Mouse (Mus musculus) forebrain, embryonic 14.5 days (tissue): ENCODE measurements at regions not wholly inside any gene's neighbourhood (a gene's known extent, or its start where the extent isn't known, plus 50 kb on each side); places are given as distances from the start of the nearest gene placed in this dataset.

Source experiments
- ATAC-seq: fragments of 200-750 bp; cut with Nextera tagmentation; 2 replicates; pipeline ENCODE4 v1.8.0; 2017; ENCODE audit warnings: mild to moderate bottlenecking, moderate library complexity
- DNase-seq: peaks from one replicate; pipeline ENCODE4 v3.0.0-alpha.2; 2015; ENCODE audit warnings: low spot score
- H3K27ac ChIP-seq: fragments of 300-500 bp; sonication (generic); 2 replicates; pipeline ENCODE4 v1.5.1; 2014; ENCODE audit warnings: low read depth, mild to moderate bottlenecking, control low read depth, low read length, moderate library complexity
- H3K27me3 ChIP-seq: fragments of 300-500 bp; sonication (generic); replicated peaks from 2 replicates; pipeline ENCODE4 v1.6.1; 2014; ENCODE audit warnings: low read length, control low read depth, mixed read lengths; ENCODE audit not compliant: control insufficient read depth, insufficient read depth
- H3K36me3 ChIP-seq: fragments of 300-500 bp; sonication (generic); 2 replicates; pipeline ENCODE4 v1.6.1; 2014; ENCODE audit warnings: low read length, control low read depth; ENCODE audit not compliant: control insufficient read depth, insufficient read depth
- H3K4me1 ChIP-seq: fragments of 300-500 bp; sonication (generic); 2 replicates; pipeline ENCODE4 v1.6.1; 2014; ENCODE audit warnings: antibody characterized with exemption, low read length, control low read depth; ENCODE audit not compliant: control insufficient read depth, insufficient read depth
- H3K4me2 ChIP-seq: fragments of 300-500 bp; sonication (generic); 2 replicates; pipeline ENCODE4 v1.6.1; 2014; ENCODE audit warnings: mild to moderate bottlenecking, control low read depth, low read length
- H3K4me3 ChIP-seq: fragments of 300-500 bp; sonication (generic); 2 replicates; pipeline ENCODE4 v1.5.1; 2014; ENCODE audit warnings: low read depth, low read length, control low read depth
- H3K9ac ChIP-seq: fragments of 300-500 bp; sonication (generic); 2 replicates; pipeline ENCODE4 v1.6.1; 2014; ENCODE audit warnings: mild to moderate bottlenecking, low read length, control low read depth, moderate library complexity
- H3K9me3 ChIP-seq: fragments of 300-500 bp; sonication (generic); replicated peaks from 2 replicates; pipeline ENCODE4 v1.6.1; 2016; ENCODE audit warnings: low read length, control low read depth, mixed read lengths; ENCODE audit not compliant: control insufficient read depth
- WGBS: fragments of 180-500 bp; shearing (Covaris S2); extraction: QIAGEN DNeasy Blood & Tissue Kit; methylation state at CpG from one replicate; pipeline ENCODE4 v1.1.7; 2014; 5-methylcytosine and 5-hydroxymethylcytosine counted together

- no peak overlapping the region for H3K4me3 ChIP-seq
- no peaks in the 10 kb centered on the region for H3K9me3 ChIP-seq
- H3K27ac ChIP-seq = no peak overlapping the region
- no peaks in the 10 kb centered on the region for H3K36me3 ChIP-seq
- no peaks in the 10 kb centered on the region for H3K27me3 ChIP-seq
- no peak for DNase-seq
- WGBS = 83% methylated on average over 4 of the region's 4 CpGs
- H3K4me1 ChIP-seq = no peaks in the 10 kb centered on the region
- no peak overlapping the region for H3K9ac ChIP-seq
- no peak overlapping the region for H3K4me2 ChIP-seq
- no peak for ATAC-seq
Observed at GRCm38 (mm10) chr3:156070257-156070656, 491.3 kb upstream of the Negr1 start.

- Histone ChIP-seq H3K36me3 (no peaks in the 10 kb centered on the region), H3K9me3 (no peaks in the 10 kb centered on the region), H3K27me3 (no peaks in the 10 kb centered on the region), H3K27ac (no peak overlapping the region), H3K4me1 (no peaks in the 10 kb centered on the region), H3K4me3 (no peak overlapping the region), H3K9ac (no peak overlapping the region), H3K4me2 (no peak overlapping the region)
- ATAC-seq = no peak
- DNase-seq = no peak
Observed at GRCm38 (mm10) chr3:156082268-156082667, 479.3 kb upstream of the Negr1 start.

GRCm38 (mm10) chr3:156093689-156094088 is 467.9 kb upstream of the Negr1 start:
- Histone ChIP-seq H3K4me2 (no peak overlapping the region), H3K36me3 (no peaks in the 10 kb centered on the region), H3K9ac (no peak overlapping the region), H3K27me3 (no peaks in the 10 kb centered on the region), H3K4me3 (no peak overlapping the region), H3K9me3 (no peaks in the 10 kb centered on the region), H3K4me1 (no peaks in the 10 kb centered on the region), H3K27ac (no peak overlapping the region)
- DNase-seq = no peak
- no peak for ATAC-seq

GRCm38 (mm10) chr3:156094990-156095389 is 466.6 kb upstream of the Negr1 start:
- no peak for ATAC-seq
- H3K27ac ChIP-seq = no peak overlapping the region
- H3K4me1 ChIP-seq = no peaks in the 10 kb centered on the region
- no peak overlapping the region for H3K4me3 ChIP-seq
- H3K9ac ChIP-seq = no peak overlapping the region
- no peak for DNase-seq
- H3K4me2 ChIP-seq = no peak overlapping the region
- H3K36me3 ChIP-seq = no peaks in the 10 kb centered on the region
- 76% methylated on average over 3 of the region's 3 CpGs for WGBS
- no peaks in the 10 kb centered on the region for H3K27me3 ChIP-seq
- no peaks in the 10 kb centered on the region for H3K9me3 ChIP-seq

- Histone ChIP-seq H3K9me3 (no peaks in the 10 kb centered on the region), H3K9ac (no peak overlapping the region), H3K4me2 (no peak overlapping the region)
Observed at GRCm38 (mm10) chr3:156105788-156106187, 455.8 kb upstream of the Negr1 start.

GRCm38 (mm10) chr3:156120341-156120740 is 441.3 kb upstream of the Negr1 start:
- DNase-seq (no peak), ATAC-seq (no peak)
- 19% methylated on average over 3 of the region's 3 CpGs for WGBS
- H3K4me3 ChIP-seq = no peak overlapping the region
- H3K27me3 ChIP-seq = no peaks in the 10 kb centered on the region
- no peak overlapping the region for H3K9ac ChIP-seq
- no peaks in the 10 kb centered on the region for H3K4me1 ChIP-seq
- no peaks in the 10 kb centered on the region for H3K9me3 ChIP-seq
- H3K36me3 ChIP-seq = no peaks in the 10 kb centered on the region
- no peak overlapping the region for H3K4me2 ChIP-seq
- no peak overlapping the region for H3K27ac ChIP-seq

More at GRCm38 (mm10) chr3:156105788-156106187, 455.8 kb upstream of the Negr1 start:
- H3K4me1 ChIP-seq = no peaks in the 10 kb centered on the region
- no peaks in the 10 kb centered on the region for H3K36me3 ChIP-seq
- H3K27ac ChIP-seq = no peak overlapping the region
- no peaks in the 10 kb centered on the region for H3K27me3 ChIP-seq
- ATAC-seq (no peak), DNase-seq (no peak)
- 90% methylated on average over 1 of the region's 1 CpGs for WGBS
- no peak overlapping the region for H3K4me3 ChIP-seq

- Histone ChIP-seq H3K4me1 (no peaks in the 10 kb centered on the region), H3K36me3 (no peaks in the 10 kb centered on the region), H3K9me3 (no peaks in the 10 kb centered on the region), H3K27ac (no peak overlapping the region), H3K4me2 (no peak overlapping the region), H3K4me3 (no peak overlapping the region), H3K27me3 (no peaks in the 10 kb centered on the region), H3K9ac (no peak overlapping the region)
- DNase-seq (no peak), ATAC-seq (no peak)
- WGBS = 71% methylated on average over 1 of the region's 1 CpGs
Observed at GRCm38 (mm10) chr3:156131598-156131997, 430.0 kb upstream of the Negr1 start.

GRCm38 (mm10) chr3:156141355-156141754 is 420.2 kb upstream of the Negr1 start:
- H3K4me2 ChIP-seq = no peak overlapping the region
- DNase-seq (no peak), ATAC-seq (no peak)
- WGBS = 68% methylated on average over 5 of the region's 5 CpGs
- no peak overlapping the region for H3K4me3 ChIP-seq
- no peak overlapping the region for H3K27ac ChIP-seq
- no peaks in the 10 kb centered on the region for H3K27me3 ChIP-seq
- no peaks in the 10 kb centered on the region for H3K36me3 ChIP-seq
- no peak overlapping the region for H3K9ac ChIP-seq
- H3K4me1 ChIP-seq = no peaks in the 10 kb centered on the region
- H3K9me3 ChIP-seq = no peaks in the 10 kb centered on the region

- Histone ChIP-seq H3K9ac (no peak overlapping the region), H3K27me3 (no peaks in the 10 kb centered on the region), H3K9me3 (no peaks in the 10 kb centered on the region), H3K36me3 (no peaks in the 10 kb centered on the region), H3K4me1 (no peaks in the 10 kb centered on the region), H3K27ac (no peak overlapping the region), H3K4me3 (no peak overlapping the region), H3K4me2 (no peak overlapping the region)
- peak; percentile 85 for ATAC-seq
- peak; percentile 52 for DNase-seq
- 60% methylated on average over 3 of the region's 3 CpGs for WGBS
Observed at GRCm38 (mm10) chr3:156149322-156149721, 412.3 kb upstream of the Negr1 start.

GRCm38 (mm10) chr3:156170076-156170475 is 391.5 kb upstream of the Negr1 start:
- no peaks in the 10 kb centered on the region for H3K9me3 ChIP-seq
- ATAC-seq = no peak
- no peak overlapping the region for H3K27ac ChIP-seq
- no peaks in the 10 kb centered on the region for H3K4me1 ChIP-seq
- H3K4me2 ChIP-seq = no peak overlapping the region
- H3K36me3 ChIP-seq = no peaks in the 10 kb centered on the region
- no peak for DNase-seq
- H3K4me3 ChIP-seq = no peak overlapping the region
- no peak overlapping the region for H3K9ac ChIP-seq
- no peaks in the 10 kb centered on the region for H3K27me3 ChIP-seq
